Mouse (Mus musculus) megakaryocyte, embryonic 14.5 days (primary cell): Measurements from ENCODE around the gene Emc6.

Experiments
- FLI1 ChIP-seq: IDR thresholded peaks from 2 replicates; pipeline ENCODE4 v1.6.1; 2012; ENCODE audit warnings: low read length, inconsistent platforms, mixed read lengths
- GATA1 ChIP-seq: IDR thresholded peaks from 3 replicates; pipeline ENCODE4 v1.6.1; 2012; ENCODE audit warnings: mixed read lengths, low read length, inconsistent platforms, borderline replicate concordance

- TF ChIP-seq GATA1 (no peak), FLI1 (no peak)
Measured at GRCm38 (mm10) chr11:73185872-73186615, 9.2 kb upstream of the Emc6 start.
